Mouse (Mus musculus) liver, embryonic 14.5 days (tissue): Measurements from ENCODE around the gene Adgrb3. TPM values are rescaled to one million over a fixed set of nuclear protein-coding genes. Genes with fewer than 3 reads are reported as not detected.

Experiments used
- ATAC-seq: fragments of 200-750 bp; cut with Nextera tagmentation; 2 replicates; pipeline ENCODE4 v1.8.0; 2017; ENCODE audit warnings: moderate number of reproducible peaks, mild to moderate bottlenecking, moderate library complexity; ENCODE audit not compliant: insufficient read depth
- DNase-seq, 3 experiments: peaks; one replicate each; pipeline ENCODE4 v3.0.0-alpha.2; 2012 to 2013; ENCODE audit warnings: low read depth in 3 of 3, low spot score in 3 of 3
- H3K27ac ChIP-seq: fragments of 300-500 bp; sonication (generic); 2 replicates; pipeline ENCODE4 v1.5.1; 2014; ENCODE audit warnings: moderate library complexity, mild to moderate bottlenecking, control low read depth, inconsistent platforms
- H3K27me3 ChIP-seq: fragments of 300-500 bp; sonication (generic); 2 replicates; pipeline ENCODE4 v1.6.1; 2014; ENCODE audit warnings: mild to moderate bottlenecking, low read length, moderate library complexity; ENCODE audit not compliant: control insufficient read depth, insufficient read depth
- H3K36me3 ChIP-seq: fragments of 300-500 bp; sonication (generic); replicated peaks from 2 replicates; pipeline ENCODE4 v1.6.1; 2014; ENCODE audit warnings: low read depth; ENCODE audit not compliant: control insufficient read depth, insufficient read depth
- H3K4me1 ChIP-seq, 2 experiments: fragments of 200-500 bp in 1 of 2; fragments of 300-500 bp in 1 of 2; sonication (generic) in 1 of 2; replicated peaks; 2 replicates each; pipeline ENCODE4 v1.6.1; 2012 to 2014; ENCODE audit warnings: antibody characterized with exemption in 1 of 2, inconsistent platforms in 1 of 2, low read length in 1 of 2; ENCODE audit not compliant: control insufficient read depth in 2 of 2, insufficient read depth in 2 of 2
- H3K4me2 ChIP-seq: fragments of 300-500 bp; sonication (generic); 2 replicates; pipeline ENCODE4 v1.6.1; 2014; ENCODE audit warnings: low read depth, mild to moderate bottlenecking, control low read depth, moderate library complexity
- H3K4me3 ChIP-seq, 2 experiments: fragments of 200-500 bp in 1 of 2; fragments of 300-500 bp in 1 of 2; sonication (generic) in 1 of 2; 2 replicates each; pipeline ENCODE4 v1.5.1; 2012 to 2014; ENCODE audit warnings: low read depth in 2 of 2, low read length in 2 of 2, mild to moderate bottlenecking in 2 of 2, control low read depth in 1 of 2, inconsistent platforms in 1 of 2, moderate library complexity in 1 of 2; ENCODE audit not compliant: insufficient read depth in 1 of 2
- H3K9ac ChIP-seq: fragments of 300-500 bp; sonication (generic); replicated peaks from 2 replicates; pipeline ENCODE4 v1.6.1; 2014; ENCODE audit warnings: mild to moderate bottlenecking, control low read depth, moderate library complexity
- H3K9me3 ChIP-seq: fragments of 300-500 bp; sonication (generic); 2 replicates; pipeline ENCODE4 v1.6.1; 2016; ENCODE audit warnings: low read length, mixed read lengths; ENCODE audit not compliant: control insufficient read depth
- CTCF ChIP-seq: IDR thresholded peaks from 2 replicates; pipeline ENCODE4 v1.5.1; 2016; ENCODE audit warnings: antibody characterized with exemption, low read depth, control low read depth
- EP300 ChIP-seq: IDR thresholded peaks from 2 replicates; pipeline ENCODE4 v1.6.1; 2016; ENCODE audit warnings: antibody characterized with exemption, low read depth
- WGBS: fragments of 180-500 bp; shearing (Covaris S2); extraction: QIAGEN DNeasy Blood & Tissue Kit; methylation state at CpG from one replicate; pipeline ENCODE4 v1.1.7; 2014; ENCODE audit not compliant: insufficient replicate concordance; 5-methylcytosine and 5-hydroxymethylcytosine counted together
- polyA plus RNA-seq, 2 experiments: library from polyadenylated mRNA; depleted of rRNA in 1 of 2; stranded (reverse) in 1 of 2; unstranded in 1 of 2; fragments of >200 nt; fragmentation: Nextera tagmentation in 1 of 2; extraction: Ambion mirVana in 1 of 2; gene quantifications; 2 replicates each; pipeline versions ENCODE4 v1.2.1 to v1.2.3; 2012 to 2014

The Adgrb3 gene
- polyA plus RNA-seq, 2 experiments = 0.02 to 0.03 TPM

DNA sequence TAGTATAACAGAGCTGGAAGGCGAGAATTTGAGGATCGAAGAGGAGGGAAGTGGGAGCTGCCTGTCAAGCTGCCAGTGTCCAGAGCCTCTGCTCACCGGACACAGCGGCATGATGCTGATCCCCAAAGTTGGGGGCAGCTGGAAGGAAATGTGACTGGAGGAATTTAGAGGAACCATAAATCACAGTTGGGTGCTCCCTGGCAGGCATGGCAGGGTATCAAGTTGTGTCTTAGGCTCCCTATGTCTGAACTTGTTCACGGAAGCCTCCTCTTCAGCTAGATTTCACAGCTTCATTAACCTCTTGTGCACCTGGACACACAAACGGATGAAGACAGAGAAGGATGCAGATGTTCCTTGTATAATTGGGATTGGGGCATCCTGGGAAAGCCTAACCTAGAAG lies 722.8 kb downstream of the Adgrb3 start:
- Histone ChIP-seq H3K27ac (no peak overlapping the region), H3K9me3 (no peaks in the 10 kb centered on the region), H3K4me1 (no peaks in the 10 kb centered on the region), H3K4me3 (no peak overlapping the region), H3K4me2 (no peak overlapping the region), H3K9ac (no peak overlapping the region), H3K27me3 (no peaks in the 10 kb centered on the region), H3K36me3 (no peaks in the 10 kb centered on the region)
- no peak for DNase-seq
- WGBS = 60% methylated on average over 6 of the region's 6 CpGs
- TF ChIP-seq EP300 = no peak
- TF ChIP-seq CTCF = no peak
- no peak for ATAC-seq

GRCm38 (mm10) chr1:25105367-25105766 lies 724.1 kb downstream of the Adgrb3 start:
- Histone ChIP-seq H3K4me1 (no peaks in the 10 kb centered on the region), H3K27me3 (no peaks in the 10 kb centered on the region), H3K36me3 (no peaks in the 10 kb centered on the region), H3K27ac (no peak overlapping the region), H3K9ac (no peak overlapping the region), H3K4me2 (no peak overlapping the region), H3K4me3 (no peak overlapping the region), H3K9me3 (no peaks in the 10 kb centered on the region)
- ATAC-seq = no peak
- DNase-seq = peak in 2 of 3 experiments; percentile 2 to 4
- WGBS = 23% methylated on average over 4 of the region's 4 CpGs
- no peak for TF ChIP-seq CTCF
- TF ChIP-seq EP300 = no peak

DNA sequence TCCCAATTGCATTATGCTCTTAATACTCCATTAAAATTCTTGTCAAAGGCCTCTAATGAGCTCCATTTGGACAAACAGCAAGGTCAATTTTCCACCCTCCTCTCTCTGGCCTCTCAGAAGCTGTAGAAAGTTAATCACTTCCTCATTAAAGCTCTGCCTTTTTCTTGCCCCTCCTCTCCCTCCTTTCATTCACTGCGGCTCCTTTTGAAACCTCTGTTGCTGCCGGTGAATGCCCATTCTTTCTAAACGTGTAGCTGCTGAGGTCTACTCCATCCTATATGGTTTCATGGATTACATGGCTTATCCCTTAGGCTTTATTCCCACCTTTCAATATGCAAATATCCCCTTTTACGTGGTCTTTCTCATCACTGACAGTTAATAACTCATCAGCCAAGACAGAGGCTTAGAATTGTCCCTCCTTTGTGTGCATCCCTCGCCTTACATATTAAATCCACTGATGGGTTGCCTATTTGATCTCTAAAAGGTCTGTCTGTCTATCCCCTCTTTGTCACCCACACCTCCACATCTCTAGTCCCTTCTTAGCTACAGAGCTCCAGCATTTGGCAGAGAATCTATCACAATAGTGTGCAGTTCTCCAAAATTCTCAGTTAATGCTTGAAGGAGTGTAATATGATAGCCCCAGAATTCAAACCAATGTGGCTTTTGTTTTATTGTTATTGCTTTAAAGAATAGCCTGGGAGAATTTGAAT lies 741.3 kb downstream of the Adgrb3 start:
- ATAC-seq (no peak), DNase-seq (no peak)
- Histone ChIP-seq H3K27ac (no peak overlapping the region), H3K4me2 (no peak overlapping the region), H3K4me3 (no peak overlapping the region), H3K9me3 (no peaks in the 10 kb centered on the region), H3K36me3 (no peaks in the 10 kb centered on the region), H3K4me1 (no peaks in the 10 kb centered on the region), H3K27me3 (no peaks in the 10 kb centered on the region), H3K9ac (no peak overlapping the region)
- 45% methylated on average over 5 of the region's 5 CpGs for WGBS
- no peak for TF ChIP-seq EP300
- no peak for TF ChIP-seq CTCF

- ATAC-seq = no peak
- Histone ChIP-seq H3K27me3 (no peaks in the 10 kb centered on the region), H3K36me3 (no peaks in the 10 kb centered on the region), H3K4me3 (no peak overlapping the region), H3K27ac (no peak overlapping the region), H3K9ac (no peak overlapping the region), H3K4me1 (no peaks in the 10 kb centered on the region), H3K4me2 (no peak overlapping the region), H3K9me3 (no peaks in the 10 kb centered on the region)
- TF ChIP-seq CTCF (no peak), EP300 (no peak)
- 57% methylated on average over 14 of the region's 14 CpGs for WGBS
- DNase-seq = no peak
These were observed 743.7 kb downstream of the Adgrb3 start for GRCm38 (mm10) chr1:25085616-25086372.

DNA sequence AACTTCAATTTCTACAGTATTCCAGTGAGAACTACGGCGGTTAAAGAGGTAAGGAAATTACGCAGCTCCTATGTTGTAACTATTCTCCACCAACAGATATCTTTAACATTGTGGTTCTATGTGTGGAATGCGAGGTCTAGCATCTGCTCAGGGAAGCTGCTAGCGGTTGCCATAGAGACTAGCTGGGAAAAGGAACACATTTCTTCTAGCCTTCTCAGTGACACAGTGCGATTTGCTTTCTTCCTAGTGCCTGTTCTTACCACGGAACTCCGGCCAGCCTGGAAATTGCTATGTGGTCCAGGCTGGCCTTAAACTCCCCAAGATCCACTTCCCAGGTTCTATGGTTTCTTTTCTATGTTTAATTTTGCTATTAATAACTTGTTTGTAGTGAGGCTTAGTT lies 747.1 kb downstream of the Adgrb3 start:
- no peaks in the 10 kb centered on the region for H3K9me3 ChIP-seq
- TF ChIP-seq EP300 (no peak), CTCF (no peak)
- H3K27me3 ChIP-seq = no peaks in the 10 kb centered on the region
- no peak overlapping the region for H3K4me3 ChIP-seq
- H3K36me3 ChIP-seq = no peaks in the 10 kb centered on the region
- no peak overlapping the region for H3K9ac ChIP-seq
- no peak for ATAC-seq
- WGBS = 62% methylated on average over 8 of the region's 8 CpGs
- no peaks in the 10 kb centered on the region for H3K4me1 ChIP-seq
- no peak overlapping the region for H3K4me2 ChIP-seq
- H3K27ac ChIP-seq = no peak overlapping the region
- no peak for DNase-seq
